Mouse (Mus musculus) adrenal gland, postnatal 14 days (tissue): ENCODE measurements around the gene Fgfr2. TPM values are rescaled to one million over a fixed set of nuclear protein-coding genes. Genes with fewer than 3 reads are reported as not detected.
A peak's percentile ranks its signal among the peaks of the same experiment; 100 is the strongest.
"Not testable (repeated sequence)": the region's sequence is repeated elsewhere in the genome, so short reads cannot be mapped to it uniquely, and the experiment has no call there.

Source experiments
- DNase-seq: peaks from one replicate; pipeline ENCODE4 v3.0.0; 2021; ENCODE audit warnings: mixed read lengths
- total RNA-seq: library from RNA; stranded (reverse); gene quantifications from 2 replicates; pipeline ENCODE4 v1.2.3, GENCODE M21; 2021

The Fgfr2 gene
- total RNA-seq, 1 experiment from 2014 or later: 227 TPM

GRCm38 (mm10) chr7:132572738-132573137 is 550.4 kb downstream of the Fgfr2 start:
- DNase-seq: peak; percentile 30

- DNase-seq: no peak
Measured at GRCm38 (mm10) chr7:132571481-132571880, 551.7 kb downstream of the Fgfr2 start.

GRCm38 (mm10) chr7:132570071-132570470 is 553.1 kb downstream of the Fgfr2 start:
- DNase-seq: no peak

GRCm38 (mm10) chr7:132568817-132569216 is 554.3 kb downstream of the Fgfr2 start:
- peak; percentile 19 for DNase-seq

GRCm38 (mm10) chr7:132565831-132566230 is 557.3 kb downstream of the Fgfr2 start:
- no peak for DNase-seq

GRCm38 (mm10) chr7:132559138-132559766 is 563.9 kb downstream of the Fgfr2 start:
- DNase-seq: no peak

GRCm38 (mm10) chr7:132558141-132558736 is 564.9 kb downstream of the Fgfr2 start:
- no peak for DNase-seq

GRCm38 (mm10) chr7:132556575-132556974 is 566.6 kb downstream of the Fgfr2 start:
- no peak for DNase-seq

- no peak for DNase-seq
Measured at GRCm38 (mm10) chr7:132555911-132556310, 567.2 kb downstream of the Fgfr2 start.

- no peak for DNase-seq
Measured at GRCm38 (mm10) chr7:132554091-132554490, 569.1 kb downstream of the Fgfr2 start.

GRCm38 (mm10) chr7:132551351-132552126 is 571.6 kb downstream of the Fgfr2 start:
- DNase-seq: peak; percentile 98

GRCm38 (mm10) chr7:132547126-132547525 is 576.0 kb downstream of the Fgfr2 start:
- DNase-seq: no peak

- DNase-seq: no peak
Measured at GRCm38 (mm10) chr7:132542427-132542826, 580.7 kb downstream of the Fgfr2 start.

- DNase-seq: no peak
Measured at GRCm38 (mm10) chr7:132541566-132541965, 581.6 kb downstream of the Fgfr2 start.

- DNase-seq: no peak
Measured at GRCm38 (mm10) chr7:132540597-132540996, 582.6 kb downstream of the Fgfr2 start.

- no peak for DNase-seq
Measured at GRCm38 (mm10) chr7:132529206-132529605, 593.9 kb downstream of the Fgfr2 start.

GRCm38 (mm10) chr7:132513419-132513982 is 609.6 kb downstream of the Fgfr2 start:
- DNase-seq: no peak

GRCm38 (mm10) chr7:132509110-132509509 is 614.0 kb downstream of the Fgfr2 start:
- no peak for DNase-seq

- peak; percentile 36 for DNase-seq
Measured at GRCm38 (mm10) chr7:132507361-132507760, 615.8 kb downstream of the Fgfr2 start.

GRCm38 (mm10) chr7:132506226-132506625 is 616.9 kb downstream of the Fgfr2 start:
- DNase-seq: no peak

GRCm38 (mm10) chr7:132502445-132502844 is 620.7 kb downstream of the Fgfr2 start:
- not testable (repeated sequence) for DNase-seq

GRCm38 (mm10) chr7:132497142-132497541 is 626.0 kb downstream of the Fgfr2 start:
- DNase-seq: no peak

GRCm38 (mm10) chr7:132494263-132494662 is 628.9 kb downstream of the Fgfr2 start:
- DNase-seq: no peak
